Mouse (Mus musculus): ENCODE data around the gene Apoa2.

The Apoa2 gene

DNA sequence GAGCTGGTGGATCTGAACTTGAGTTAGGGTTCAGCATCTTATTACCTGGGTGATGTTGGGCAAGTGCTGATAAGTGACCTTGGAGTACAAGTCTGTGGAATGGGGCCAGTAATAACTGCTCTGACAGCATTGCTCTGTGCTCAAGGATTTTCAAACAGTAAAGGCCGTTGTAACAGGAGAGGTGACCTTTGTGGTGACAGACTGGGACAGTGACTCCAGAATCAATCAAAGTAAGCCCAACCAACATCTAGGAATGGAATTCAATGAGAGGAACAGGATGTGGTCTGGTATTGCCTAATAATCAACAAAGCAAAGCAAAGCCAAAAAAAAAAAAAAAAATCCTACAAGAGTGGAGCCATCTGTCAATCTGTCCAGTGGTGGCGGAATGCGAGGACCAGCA is 35.5 kb downstream of the Apoa2 start:
- no peak for DNase-seq (ENCODE audit: low read depth, low spot score)

DNA sequence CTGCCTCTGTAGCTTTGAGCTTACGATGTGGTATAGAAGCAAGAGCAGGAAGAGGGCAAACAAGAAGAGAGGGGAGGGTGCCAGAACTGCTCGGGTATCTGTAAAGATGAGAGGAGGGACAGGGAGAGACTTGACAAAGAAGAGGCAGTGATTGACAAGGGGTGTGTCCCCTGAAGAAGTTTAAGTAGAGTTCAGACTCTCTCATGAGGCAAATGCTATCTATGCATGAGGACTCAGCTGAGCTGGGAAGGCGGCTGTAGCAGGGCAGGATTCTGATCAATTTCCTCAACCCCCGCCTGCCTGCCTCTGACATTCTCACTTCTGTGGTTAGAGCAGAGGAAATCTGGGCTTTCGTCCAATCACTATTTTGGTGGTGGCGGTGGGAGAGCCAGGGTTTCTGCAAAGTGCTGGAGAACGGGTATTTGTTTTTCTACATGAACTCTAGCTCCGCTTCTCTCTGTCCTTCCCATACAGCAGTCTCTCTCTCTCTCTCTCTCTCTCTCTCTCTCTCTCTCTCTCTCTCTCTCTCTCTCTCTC is 37.8 kb downstream of the Apoa2 start:
- DNase-seq (ENCODE audit: low read depth, low spot score), result peak; percentile 55

DNA sequence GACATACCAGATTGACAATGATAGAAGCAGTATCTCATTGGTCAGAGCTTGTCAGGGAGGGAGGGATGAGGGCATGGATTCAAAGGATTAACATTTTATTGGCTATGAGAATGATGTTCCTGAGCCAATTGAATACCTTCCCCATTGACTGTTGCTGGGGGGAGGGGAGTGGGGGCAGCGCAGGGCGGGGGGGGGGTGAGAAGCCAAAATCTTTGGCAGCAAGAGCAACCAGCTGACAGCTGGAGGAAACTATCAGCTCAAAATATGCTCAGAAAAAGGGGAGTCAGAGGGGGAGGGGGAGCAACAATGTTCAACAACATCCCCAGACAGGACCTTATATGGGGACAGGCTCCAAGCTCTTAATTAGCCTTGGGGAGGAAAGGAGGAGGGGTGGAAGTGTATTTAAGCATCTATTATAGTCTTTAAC is 38.3 kb downstream of the Apoa2 start:
- no peak for DNase-seq (ENCODE audit: low read depth, low spot score)

DNA sequence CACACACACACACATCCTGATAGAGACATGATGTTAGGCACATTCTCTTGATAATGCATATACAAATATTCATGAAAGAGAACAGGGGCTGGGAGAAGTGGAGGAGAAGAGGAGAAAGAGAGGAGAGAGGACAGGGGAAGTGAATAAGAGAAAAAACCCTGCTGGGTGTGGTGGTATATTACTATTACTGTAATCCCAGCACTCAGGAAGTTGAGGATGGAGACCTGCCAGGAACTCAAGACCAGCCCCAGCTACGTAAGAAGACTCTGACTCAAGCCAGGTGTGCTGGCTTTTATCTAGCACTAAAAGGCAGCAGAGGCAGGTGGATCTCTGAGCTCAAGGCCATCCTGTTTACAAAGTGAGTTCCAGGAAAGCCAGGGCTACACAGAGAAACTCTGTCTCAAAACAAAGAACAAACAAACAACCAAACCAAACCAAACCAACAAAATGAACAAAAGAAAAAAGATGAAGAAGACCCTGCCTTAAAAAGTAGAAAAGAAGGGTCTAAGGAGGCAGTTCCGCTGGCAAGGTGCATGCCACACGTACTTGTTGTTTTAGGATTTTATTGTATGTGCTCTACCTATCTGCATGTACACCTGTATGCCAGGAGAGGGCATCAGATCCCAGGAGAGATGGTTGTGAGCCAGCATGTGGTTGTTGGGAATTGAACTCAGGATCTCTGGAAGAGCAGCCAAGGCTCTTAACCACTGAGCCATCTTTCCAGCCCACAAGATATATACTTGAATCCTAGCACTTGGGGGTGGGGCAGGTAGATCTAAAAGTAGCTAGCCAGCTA is 39.0 kb downstream of the Apoa2 start:
- no peak for DNase-seq (ENCODE audit: low read depth, low spot score)

DNA sequence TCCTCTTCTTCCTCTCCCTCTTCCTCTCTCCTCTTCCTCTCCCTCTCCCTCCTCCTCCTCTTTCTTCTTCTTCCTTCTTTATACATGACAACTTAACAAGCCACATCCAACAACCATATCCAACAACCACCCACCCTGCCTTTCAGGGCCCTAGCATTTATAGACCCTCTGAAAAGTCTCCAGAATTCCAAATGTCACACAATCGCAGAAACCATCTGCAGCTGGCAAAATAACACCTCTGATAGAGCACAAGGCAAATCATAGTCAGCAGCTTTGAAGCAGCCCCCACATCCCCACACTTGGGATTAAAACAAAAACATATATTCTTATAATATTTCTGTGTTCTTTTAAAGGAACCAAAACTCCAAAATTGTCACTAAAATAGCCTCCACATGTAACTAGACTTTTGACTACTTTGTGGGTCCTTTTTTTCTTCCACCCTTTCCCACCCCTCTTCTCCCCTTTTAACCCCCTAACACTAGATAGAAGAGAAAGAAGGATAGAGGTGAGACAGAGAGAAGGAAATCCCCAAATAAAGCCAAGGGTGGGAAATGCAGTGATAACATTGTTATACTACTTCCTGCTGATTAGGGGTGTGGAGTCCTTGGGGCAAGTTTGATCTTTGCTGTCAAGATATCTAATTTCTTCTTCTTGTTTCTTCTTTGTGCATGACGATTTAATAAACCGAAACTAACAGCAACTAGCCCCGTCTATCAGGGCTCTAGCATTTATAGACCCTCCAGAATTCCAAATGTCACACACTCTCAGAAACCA is 41.3 kb downstream of the Apoa2 start:
- no peak for DNase-seq (ENCODE audit: low read depth, low spot score)

DNA sequence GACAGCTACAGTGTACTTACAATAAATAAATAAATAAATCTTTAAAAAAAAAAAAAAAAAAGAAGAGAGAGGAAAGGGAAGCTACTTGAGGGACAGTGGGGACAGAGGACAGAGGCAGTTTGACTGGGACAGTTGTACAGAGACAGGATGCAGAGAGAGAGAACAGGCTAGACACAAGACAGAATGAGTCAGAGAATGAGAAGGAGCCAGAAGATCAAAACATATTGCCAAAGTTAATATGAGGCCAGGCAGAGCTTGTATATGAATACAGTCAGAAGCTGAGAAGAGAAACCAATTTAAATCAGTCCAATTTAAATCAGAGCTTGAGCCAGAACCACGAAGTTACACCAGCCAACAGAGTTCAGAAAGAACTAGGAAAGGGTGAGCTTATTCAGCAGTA is 43.5 kb downstream of the Apoa2 start:
- DNase-seq (ENCODE audit: low read depth, low spot score), result no peak

DNA sequence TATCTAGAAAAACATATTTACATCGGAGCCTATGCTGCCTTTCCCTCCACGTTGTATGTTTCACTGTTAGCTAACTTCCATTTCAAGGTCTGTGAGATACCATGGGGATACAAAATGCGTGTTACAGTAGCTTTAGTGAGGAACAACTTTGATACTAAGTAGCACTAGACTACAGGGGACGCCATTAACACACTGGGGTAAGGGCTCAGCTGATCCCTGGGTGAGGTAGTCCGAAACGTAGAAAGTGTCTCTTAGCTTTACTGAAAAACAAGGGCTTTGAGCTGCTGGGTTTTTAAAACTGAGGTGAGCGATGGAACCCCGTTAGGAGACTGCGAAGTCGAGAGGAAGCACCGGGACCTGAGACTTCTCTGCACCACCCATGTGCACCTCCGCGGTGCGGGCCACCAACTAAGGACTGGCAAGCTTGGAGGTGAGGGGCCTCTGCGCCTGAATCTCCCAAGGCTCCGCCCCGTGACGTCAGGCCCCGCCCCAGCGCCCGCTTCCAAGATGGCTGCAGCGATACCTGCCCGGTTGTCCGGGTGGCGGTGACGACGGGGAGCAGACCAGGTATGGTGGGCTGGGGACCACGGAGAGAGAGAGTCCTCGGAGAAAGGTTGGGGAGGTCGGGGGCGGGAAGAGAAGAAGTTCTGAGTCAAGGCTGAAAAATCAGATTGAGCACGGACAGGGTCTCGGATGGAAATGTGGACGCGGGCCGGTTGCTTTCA is 45.2 kb downstream of the Apoa2 start, which contains the start of gene B4galt3:
Gene B4galt3, plus strand, starts transcription at position 481 of the 725 bp plus-strand sequence.
- peak; percentile 92 for DNase-seq (ENCODE audit: low read depth, low spot score)

DNA sequence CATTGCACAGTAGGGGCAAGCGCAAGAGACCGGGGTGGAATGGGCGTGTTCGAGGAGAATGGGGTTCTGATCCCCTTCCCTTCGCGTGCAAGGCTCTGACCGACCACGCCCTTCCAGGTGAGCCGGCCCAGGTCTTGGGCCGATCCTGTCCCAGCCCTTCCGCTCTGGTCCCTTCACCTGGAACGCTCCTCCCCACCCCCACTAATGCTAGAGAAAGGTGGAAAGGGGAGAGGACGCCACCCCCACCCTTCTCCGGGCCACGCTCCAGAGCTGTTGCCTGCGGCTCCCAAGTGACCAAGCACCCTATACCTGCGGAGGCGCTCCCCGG is 45.7 kb downstream of the Apoa2 start:
- no peak for DNase-seq (ENCODE audit: low read depth, low spot score)

DNA sequence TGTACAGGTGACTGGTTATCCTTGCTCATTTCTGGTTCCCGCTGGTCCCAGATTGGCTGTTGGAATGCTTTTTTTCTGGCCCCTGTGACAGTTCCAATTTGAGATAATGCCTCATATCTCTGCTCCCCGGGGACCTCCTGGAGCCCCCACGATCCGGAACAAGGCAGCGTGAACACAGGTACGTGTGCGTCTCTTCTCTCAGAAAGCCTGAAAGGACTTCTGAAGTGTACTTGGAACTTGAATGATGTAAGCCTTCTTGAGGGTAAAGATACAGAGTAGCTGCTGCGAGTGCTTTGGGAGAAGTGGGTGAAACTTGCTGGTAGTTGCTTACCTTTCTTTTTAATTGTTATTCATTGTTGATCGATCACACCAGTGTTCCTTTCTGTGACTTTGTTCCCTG is 46.3 kb downstream of the Apoa2 start:
- no peak for DNase-seq (ENCODE audit: low read depth, low spot score)

DNA sequence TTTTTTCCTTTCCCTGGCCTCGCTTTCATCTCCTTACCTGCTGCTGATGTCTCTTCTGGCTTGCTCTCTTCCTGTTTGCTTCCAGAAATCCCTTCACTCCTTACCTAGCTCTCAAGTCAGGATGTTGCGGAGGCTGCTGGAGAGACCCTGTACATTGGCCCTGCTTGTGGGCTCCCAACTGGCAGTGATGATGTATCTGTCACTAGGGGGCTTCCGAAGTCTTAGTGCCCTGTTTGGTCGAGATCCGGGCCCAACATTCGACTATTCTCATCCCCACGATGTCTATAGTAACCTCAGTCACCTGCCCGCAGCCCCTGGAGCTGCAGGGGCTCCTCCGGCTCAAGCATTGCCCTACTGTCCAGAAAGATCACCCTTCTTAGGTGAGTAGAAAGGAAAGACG is 46.8 kb downstream of the Apoa2 start:
- no peak for DNase-seq (ENCODE audit: low read depth, low spot score)

DNA sequence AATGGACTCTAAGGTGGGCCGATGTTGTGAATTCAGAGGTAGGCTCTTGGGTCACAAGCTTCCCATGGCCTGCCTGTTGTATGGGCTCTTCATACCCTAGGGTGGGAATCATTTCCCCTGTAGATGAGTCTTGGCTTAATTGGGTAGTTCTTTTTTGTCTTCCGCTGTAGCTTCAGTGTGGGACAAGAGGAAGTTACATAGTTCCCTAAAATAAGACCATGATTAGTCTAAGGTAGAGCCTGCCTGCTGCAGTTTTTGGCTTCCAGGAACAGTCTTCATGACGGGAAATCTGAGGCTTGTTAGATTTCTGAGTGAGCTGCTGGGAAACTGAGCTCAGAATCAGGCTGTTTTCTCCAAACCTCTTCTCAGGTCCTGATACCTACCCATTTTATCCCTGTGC is 47.2 kb downstream of the Apoa2 start:
- no peak for DNase-seq (ENCODE audit: low read depth, low spot score)

DNA sequence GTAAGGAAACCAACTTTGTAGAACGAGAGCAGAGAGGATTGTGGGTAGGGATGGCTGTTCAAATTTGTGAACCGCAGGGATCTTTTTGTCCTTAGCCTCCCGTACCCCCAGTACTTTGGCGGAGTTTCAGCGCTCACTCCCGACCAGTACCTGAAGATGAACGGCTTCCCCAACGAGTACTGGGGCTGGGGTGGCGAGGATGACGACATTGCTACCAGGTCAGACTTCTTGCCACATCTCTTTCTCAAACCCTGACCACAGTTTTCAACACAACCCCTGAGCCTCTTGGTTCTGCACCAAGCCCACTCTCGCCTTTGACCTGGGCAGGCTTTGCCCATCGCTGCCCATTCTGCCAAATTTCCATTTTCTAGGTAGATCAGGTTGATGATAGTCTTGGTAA is 49.3 kb downstream of the Apoa2 start:
- DNase-seq (ENCODE audit: low read depth, low spot score), result no peak

DNA sequence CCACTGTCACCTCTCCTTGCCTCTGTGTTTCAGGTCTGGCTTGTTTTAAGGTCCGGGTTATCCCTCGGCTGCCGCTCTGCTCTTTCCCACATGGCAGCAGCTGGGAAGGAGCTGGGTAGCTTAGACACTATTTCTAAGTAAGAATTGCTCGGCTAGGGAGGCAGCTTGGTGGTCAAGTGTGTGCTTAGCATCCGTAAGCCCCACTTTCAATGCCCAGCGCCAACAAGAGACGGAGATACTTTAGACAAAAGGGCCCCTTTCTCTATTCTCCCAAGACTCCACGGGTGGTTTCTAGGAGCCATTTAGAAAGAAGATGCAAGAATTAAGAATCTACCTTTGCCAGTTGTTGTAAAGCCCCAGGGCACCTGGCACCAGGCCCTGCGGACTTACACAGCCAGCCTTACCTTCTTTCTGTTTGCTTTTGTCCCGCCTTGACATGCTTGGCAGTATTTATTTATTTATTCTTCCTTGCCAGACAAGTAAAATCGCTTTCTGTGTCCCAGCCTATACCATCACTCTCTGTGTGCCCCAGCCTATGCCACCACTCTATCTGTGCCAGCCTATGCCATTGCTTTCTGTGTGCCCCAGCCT is 50.4 kb downstream of the Apoa2 start:
- no peak for DNase-seq (ENCODE audit: low read depth, low spot score)

Data from CD4-positive helper T cell, adult 2 months (primary cell).